Mouse (Mus musculus): ENCODE data around the gene Ngrn.

DNA sequence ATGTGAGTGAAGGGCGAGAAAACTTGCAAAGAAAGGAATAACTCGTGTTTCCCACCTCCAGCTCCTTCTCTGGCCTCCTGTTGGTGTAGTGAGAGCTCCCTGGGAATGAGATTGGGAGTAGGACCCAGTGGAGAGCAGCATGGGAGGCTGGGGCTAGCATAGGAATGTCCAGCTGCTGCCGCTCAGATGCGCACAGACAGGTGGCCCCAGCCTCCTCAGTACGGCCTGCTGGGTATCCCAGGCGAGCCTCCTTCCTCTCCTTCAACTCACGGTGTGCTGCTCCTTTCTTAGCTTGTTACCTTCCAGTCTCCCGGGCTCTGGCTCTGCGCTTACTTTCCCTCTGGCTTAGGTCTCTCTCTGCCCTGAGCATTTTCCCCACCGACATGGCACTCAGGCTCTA, 19.0 kb downstream of the Ngrn start:
- TF ChIP-seq CTCF (IDR thresholded peaks at IDR 0.05) (no peak), POLR2A (IDR thresholded peaks at IDR 0.05; ENCODE audit: insufficient read depth, low read depth, low read length) (no peak), EP300 (IDR thresholded peaks at IDR 0.05; ENCODE audit: insufficient read depth, low read depth, low read length) (no peak)
